Mouse (Mus musculus): ENCODE data around the gene Src.

Src gene

DNA sequence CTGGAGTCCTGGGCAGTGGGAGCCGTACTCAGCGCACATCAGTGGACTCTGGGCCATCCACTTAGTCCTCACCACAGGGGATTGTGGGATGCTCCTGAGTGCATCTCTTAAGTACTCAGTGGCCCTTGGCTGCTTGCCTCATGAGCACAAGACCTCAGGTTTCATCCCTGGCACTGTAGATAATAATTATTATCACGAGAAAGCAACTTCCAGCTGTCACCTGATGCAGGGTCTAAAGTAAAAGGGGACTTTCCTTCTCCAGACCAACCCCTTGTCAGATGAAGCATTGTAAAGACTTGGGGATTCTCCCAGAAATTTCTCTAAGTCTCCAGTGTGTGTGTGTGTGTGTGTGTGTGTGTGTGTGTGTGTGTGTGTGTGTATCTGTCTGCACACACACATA lies 32.7 kb downstream of the Src start:
- TF ChIP-seq GATA4 (IDR thresholded peaks at IDR 0.05; ENCODE audit: insufficient replicate concordance, low read length) = no peak

DNA sequence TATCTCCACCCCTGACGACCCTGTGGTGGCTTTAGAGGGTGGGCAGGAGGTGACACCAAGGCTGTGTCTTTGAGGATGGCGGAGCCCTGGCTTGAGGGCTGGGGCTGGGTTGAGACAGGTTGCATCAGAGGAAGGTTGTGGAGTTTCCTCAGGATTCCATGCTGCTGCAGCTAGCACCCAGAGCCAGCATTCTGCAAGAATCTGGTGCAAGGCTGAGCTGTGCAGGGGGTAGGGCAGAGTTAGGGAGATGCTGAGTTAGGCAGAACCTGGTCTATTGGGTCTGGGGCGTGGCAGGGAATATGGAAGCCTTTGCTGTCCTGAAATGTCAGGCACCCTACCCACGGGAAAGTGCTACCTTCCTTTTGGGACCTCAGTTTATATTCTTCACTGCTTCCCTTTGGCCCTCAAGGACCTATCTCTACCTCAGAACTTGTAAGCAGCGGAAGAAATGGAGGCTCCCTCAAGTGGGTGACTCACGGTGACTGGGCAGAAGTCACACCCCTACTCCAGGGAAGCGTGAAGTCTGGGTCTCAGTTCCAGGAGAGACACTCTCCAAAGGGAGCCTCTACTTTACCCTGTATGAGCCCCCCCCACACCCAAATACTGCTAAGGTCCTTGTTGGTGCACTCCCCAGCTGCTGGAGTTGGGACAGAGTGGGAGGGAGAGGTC lies 33.3 kb downstream of the Src start:
- TF ChIP-seq GATA4 (IDR thresholded peaks at IDR 0.05; ENCODE audit: insufficient replicate concordance, low read length) = no peak

DNA sequence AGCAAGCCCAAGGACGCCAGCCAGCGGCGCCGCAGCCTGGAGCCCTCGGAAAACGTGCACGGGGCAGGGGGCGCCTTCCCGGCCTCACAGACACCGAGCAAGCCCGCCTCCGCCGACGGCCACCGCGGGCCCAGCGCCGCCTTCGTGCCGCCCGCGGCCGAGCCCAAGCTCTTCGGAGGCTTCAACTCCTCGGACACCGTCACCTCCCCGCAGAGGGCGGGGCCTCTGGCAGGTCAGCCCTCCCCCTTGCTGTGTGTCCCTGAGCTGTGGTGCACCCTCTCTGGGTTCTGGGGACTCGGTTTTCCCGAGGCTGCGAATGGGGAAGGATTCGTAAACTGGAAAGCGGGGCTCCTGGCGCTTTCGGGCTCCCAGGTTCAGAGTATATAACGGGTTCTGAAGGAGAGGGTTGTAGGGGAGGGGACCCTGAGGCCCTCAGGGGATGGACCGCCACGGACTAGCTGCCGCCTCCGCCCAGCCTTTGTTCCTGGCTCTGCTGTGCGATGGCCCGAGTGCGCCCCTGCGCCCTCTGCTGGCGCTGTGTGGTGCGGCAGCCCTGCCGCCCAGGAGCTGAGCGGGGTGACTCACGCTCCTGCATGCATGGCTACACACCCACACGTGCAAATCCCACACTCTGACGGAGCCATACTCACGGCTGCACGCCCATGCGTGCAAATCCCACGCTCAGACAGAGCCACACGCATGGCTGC lies 39.0 kb downstream of the Src start:
- no peak for TF ChIP-seq GATA4 (IDR thresholded peaks at IDR 0.05; ENCODE audit: insufficient replicate concordance, low read length)

DNA sequence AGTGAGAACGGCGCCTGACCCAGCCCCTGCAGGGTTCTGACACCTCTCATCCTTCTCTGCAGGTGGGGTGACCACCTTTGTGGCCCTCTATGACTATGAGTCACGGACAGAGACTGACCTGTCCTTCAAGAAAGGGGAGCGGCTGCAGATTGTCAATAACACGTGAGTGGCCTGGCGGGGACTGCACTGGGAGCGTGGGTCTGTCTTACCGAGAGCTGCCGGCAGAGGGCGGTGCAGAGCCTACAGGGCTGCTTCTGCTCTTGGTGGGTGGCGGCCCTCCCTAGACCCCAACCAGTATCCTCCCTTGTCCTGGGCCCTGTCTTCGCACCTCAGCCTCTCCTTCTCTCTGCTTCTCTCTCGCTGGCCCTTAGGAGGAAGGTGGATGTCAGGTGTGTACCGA lies 40.2 kb downstream of the Src start:
- TF ChIP-seq GATA4 (IDR thresholded peaks at IDR 0.05; ENCODE audit: insufficient replicate concordance, low read length) = no peak

DNA sequence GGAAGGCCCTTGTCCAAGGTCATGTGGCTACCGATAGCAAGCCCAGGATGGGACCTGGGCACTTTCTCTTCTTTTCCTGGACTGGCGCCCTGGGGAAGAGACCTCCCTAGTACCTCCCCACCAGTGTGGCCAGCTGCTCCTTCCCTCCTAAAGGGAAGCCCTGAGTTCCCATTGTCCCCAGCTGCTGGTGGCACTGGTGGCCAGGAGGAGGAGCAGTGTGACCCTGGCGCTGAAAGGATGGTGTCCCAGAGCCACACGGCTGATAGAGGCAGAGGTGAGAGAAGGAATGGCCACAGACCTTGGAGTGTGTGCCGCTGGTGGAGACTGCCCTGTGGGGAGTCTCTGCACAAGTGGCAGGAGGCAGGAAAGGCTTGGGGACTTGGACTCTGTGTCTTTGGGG lies 41.5 kb downstream of the Src start:
- TF ChIP-seq GATA4 (IDR thresholded peaks at IDR 0.05; ENCODE audit: insufficient replicate concordance, low read length) = no peak

DNA sequence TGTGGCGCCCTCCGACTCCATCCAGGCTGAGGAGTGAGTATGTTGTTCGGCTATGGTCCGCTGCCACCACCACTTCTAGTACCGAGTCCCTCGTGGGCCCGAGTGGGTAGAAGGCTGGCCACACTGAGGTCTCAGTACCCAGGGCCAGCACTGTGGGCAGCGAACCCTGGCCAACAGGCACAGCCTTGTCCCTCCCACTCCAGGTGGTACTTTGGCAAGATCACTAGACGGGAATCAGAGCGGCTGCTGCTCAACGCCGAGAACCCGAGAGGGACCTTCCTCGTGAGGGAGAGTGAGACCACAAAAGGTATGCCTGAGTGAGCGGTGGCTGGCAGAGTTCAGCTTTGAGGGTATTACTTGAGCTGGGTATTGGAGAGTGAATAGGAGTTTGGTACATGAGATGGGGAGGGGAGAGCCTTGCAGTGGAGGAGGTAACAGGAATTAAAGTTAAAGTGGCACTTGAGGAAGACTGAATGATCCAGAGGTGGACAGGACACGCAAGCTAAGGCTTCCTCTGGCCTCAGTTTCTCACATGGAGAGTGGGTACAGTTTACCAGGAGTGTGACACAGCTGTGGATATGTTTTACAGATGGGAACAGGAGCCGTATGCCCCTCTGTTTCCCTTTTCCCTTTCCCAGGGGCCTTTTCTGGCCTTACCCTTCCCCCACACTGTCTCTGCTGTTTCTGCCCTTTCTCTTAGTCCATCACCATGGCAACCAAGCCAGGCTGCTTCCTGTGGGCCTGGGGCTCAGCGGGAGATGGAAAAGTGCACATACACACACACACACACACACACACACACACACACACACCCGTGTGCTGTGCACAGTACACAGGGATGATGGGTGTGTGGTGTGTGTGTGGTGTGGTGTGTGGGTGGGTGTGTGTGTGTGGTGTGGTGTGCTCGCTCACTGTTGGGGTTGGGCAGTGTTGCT lies 44.8 kb downstream of the Src start:
- no peak for TF ChIP-seq GATA4 (IDR thresholded peaks at IDR 0.05; ENCODE audit: insufficient replicate concordance, low read length)

DNA sequence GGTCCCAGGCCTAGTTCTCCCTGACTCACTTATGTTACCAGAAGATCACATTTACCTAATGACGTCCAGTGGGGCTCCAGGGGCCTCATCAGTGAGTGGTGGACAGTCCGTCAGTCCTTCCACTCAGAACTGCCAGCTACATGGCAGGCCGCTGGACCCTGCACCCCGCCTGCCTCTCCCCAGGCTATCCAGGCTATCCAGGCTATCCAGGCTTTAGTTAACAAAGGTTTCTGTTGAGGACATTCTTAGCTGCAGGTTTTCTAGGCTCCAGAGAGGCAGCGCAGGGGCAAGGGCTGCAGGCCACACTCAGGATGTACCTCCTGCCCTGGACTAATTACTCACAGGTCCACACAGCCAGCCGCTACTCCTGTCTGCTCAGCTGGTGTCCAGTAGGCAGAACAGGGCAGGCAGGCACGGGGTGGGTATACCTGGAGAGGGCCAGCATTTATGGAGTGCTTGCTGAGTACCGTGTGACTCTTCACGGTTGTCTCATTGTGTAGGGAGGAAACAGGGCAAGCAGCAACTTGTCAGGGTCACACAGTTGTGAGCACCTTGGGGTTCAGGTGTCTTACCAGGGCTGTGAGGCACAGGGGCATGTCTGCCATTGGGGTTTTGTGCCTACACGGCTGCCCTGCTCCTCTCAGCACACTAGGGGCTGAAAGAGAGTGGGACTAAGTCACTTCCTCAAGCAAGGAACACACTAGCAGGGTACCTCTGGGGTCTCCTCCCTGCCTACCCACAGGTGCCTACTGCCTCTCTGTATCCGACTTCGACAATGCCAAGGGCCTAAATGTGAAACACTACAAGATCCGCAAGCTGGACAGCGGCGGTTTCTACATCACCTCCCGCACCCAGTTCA lies 45.9 kb downstream of the Src start:
- TF ChIP-seq GATA4 (IDR thresholded peaks at IDR 0.05; ENCODE audit: insufficient replicate concordance, low read length) = no peak

DNA sequence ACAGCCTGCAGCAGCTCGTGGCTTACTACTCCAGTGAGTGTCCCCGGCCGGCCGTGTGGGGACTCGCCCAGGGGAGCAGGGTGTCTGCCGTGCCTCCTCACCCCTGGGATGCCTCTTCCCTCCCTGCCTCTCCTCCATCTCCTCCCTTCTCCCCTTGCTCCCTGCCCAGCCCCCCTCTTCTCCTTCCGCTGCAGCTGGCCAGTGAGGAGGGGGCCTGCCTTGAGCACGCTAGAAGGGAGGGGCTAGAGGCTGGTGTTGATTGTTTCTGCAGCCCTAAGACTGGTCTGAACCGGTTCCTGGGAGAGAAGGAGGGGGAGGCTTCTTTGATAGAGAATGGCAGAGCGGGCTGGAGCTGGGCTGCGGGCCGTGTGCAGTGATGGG lies 46.5 kb downstream of the Src start:
- no peak for TF ChIP-seq GATA4 (IDR thresholded peaks at IDR 0.05; ENCODE audit: insufficient replicate concordance, low read length)

DNA sequence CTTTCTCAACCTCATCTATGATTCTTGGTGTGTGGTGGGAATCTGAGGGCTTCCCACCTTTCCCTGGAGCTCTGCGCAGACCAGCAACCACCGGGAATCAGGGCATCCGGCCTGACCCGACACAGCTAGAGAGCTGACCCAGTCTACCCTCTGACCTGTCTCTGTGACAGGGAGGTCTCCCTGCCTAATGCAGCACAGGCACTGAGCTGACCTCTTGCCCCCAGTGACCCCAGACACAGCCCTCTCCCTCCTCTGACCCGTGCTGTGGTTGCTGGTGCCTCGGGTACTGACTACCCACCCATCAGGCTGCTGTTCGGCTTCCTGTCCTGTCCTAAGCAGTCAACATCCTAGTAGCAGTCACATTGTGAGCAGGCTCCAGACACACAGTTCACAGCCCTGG lies 48.6 kb downstream of the Src start:
- no peak for TF ChIP-seq GATA4 (IDR thresholded peaks at IDR 0.05; ENCODE audit: insufficient replicate concordance, low read length)

DNA sequence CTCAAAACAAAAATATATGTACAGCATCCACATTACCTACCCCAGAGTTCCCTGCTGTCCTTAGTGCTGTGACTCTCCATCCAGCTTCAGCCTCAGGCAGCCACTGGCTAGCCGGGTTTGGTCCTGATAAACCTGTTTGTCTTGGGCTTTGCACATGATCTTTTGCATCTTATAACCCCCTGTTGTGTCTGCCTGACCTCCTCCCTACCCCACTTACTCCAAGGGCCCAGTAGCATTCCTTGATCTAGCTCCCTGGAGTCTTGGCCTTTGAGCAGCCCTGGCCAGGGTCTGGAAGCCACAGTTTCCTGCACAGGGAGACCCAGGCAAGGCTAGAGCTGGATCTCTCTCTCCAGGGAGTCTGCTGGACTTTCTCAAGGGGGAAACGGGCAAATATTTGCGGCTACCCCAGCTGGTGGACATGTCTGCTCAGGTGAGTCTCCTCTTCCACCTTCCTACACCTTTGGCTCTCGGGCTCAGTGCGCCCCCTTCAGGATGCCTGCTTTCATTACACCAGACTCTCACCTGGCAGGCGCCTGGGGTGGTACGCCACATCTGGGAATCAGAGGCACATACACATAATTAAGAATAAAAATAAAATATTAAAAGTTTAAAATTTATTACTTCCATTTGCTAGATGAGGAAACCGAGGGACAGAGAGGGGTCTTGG lies 50.0 kb downstream of the Src start:
- no peak for TF ChIP-seq GATA4 (IDR thresholded peaks at IDR 0.05; ENCODE audit: insufficient replicate concordance, low read length)

DNA sequence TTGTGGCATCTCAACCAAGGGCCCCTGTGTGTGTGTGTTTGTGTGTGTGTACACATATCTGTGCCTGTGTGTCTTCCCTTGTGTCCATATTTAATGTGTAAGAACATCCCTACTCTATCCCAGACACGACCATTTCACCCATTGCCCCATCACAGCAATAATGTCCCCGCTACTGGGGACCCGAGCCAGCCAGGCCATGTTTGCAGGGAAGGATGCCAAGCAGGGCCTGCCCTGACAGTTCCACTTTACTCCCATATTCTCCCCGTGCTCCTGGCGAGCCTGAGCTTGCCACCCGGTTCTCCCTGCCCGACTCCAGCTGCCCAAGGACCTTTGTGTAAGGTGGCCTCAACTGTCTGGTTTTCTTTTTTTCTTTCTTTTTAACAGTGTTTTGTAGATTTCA lies 53.0 kb downstream of the Src start:
- no peak for TF ChIP-seq GATA4 (IDR thresholded peaks at IDR 0.05; ENCODE audit: insufficient replicate concordance, low read length)

DNA sequence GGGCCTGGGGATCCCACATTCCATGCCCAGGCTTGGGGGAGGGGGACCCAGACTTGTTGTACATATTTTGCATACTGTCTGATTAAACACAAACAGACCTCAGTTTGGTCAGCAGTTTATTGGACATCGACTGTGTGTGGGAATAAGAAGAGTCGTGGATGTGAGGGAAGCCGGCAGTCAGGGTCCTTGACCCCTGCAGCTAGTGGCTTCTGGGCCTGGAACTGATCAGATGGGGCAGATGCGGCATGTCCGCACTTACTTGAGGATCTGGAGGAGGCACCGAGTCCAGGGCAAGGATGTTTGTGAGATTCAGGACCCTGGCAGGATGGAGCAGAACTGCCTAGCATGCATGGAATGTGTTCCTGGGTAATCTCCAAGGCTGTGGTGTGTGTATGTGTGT lies 53.5 kb downstream of the Src start:
- no peak for TF ChIP-seq GATA4 (IDR thresholded peaks at IDR 0.05; ENCODE audit: insufficient replicate concordance, low read length)

DNA sequence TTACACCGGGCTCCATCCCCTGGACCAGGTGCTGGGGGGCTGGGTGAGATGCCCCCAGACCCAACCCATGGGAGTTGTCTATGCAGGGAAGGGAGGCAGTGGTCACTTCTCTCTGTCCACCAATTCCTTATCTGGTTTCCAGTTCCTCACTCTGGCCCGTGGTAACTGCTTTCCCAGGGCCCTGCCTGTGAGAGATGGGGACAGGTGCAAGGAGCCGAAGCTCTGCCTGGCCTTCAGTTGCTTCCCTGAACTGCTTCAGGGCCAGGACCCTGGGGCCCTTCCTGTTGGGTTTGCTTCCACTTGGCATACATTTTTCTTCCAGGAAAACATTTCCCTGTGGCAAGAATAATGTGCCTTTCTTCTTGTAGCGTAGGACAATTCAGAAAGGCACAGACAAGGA lies 54.2 kb downstream of the Src start:
- TF ChIP-seq GATA4 (IDR thresholded peaks at IDR 0.05; ENCODE audit: insufficient replicate concordance, low read length) = no peak

DNA sequence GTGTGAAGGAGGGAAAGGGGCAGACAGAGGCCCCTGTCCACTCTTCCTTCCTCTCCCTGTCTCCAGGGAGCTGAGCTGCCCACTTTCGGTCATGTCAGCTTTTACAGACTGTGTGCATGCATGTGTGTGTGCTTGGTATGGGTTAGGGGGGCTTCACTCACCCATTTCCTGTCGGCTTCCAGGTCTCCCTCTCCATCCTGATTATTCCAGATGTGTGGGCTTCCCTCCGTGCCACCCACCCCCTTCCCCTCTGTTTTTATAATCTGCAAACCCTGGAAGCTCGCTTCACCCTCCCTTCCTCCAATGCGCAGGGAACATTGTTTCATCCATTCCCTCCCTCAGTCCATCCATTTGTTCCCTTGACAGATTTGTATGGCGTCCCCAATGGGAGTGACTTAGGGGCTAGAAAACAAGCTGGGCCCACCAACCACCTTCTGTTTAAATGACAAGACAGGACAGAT lies 56.1 kb downstream of the Src start:
- no peak for TF ChIP-seq GATA4 (IDR thresholded peaks at IDR 0.05; ENCODE audit: insufficient replicate concordance, low read length)

All from liver, adult (tissue).